Mouse (Mus musculus): ENCODE results near the gene Pak1ip1. TPM values are rescaled to one million over a fixed set of nuclear protein-coding genes. Genes with fewer than 3 reads are reported as not detected.

The Pak1ip1 gene
- total RNA-seq, 2 experiments from 2014 or later: 29.8 to 33.7 TPM

Other genes starting within 250 kb of the Pak1ip1 start
- 10 to 100 TPM; 10.7 to 11.7 TPM for gene Gcnt2, start 141.3 kb upstream of the Pak1ip1 start, total RNA-seq (2021)
- 10 to 100 TPM; 56.1 to 57.2 TPM for gene Tmem14c, start 15.3 kb downstream of the Pak1ip1 start, total RNA-seq (2021)
- gene Mak, start 78.7 kb downstream of the Pak1ip1 start, total RNA-seq (2021): 1 to 10 TPM; 2.6 to 4.0 TPM
- gene Gcm2, start 110.0 kb downstream of the Pak1ip1 start, total RNA-seq (2021): not detected
- gene Sycp2l, start 113.3 kb downstream of the Pak1ip1 start, total RNA-seq (2021): under 1 TPM in 1 of 2 experiments, not detected in 1; 0.14 TPM
- gene Elovl2, start 219.4 kb downstream of the Pak1ip1 start, total RNA-seq (2021): 10 to 100 TPM; 42.9 to 44.9 TPM
- 10 to 100 TPM; 84.0 to 84.6 TPM for gene Smim13, start 248.8 kb downstream of the Pak1ip1 start, total RNA-seq (2021)

Data from left cerebral cortex, postnatal 4 days (tissue).